Mouse (Mus musculus): ENCODE measurements around the gene Tuba4a. TPM values are rescaled to one million over a fixed set of nuclear protein-coding genes. Genes with fewer than 3 reads are reported as not detected.
A peak's percentile ranks its signal among the peaks of the same experiment; 100 is the strongest.

Tuba4a gene
- polyA plus RNA-seq, 1 experiment, result 132 TPM

- peak; percentile 57 to 82 for DNase-seq (ENCODE audit: low read depth in 1 of 2, low spot score in 2 of 2)
- H3K36me3 ChIP-seq (ENCODE audit: control insufficient read depth, insufficient read depth, low read length), result no peaks in the 10 kb centered on the region
Measured at GRCm38 (mm10) chr1:75253849-75254624, 34.4 kb upstream of the Tuba4a start.

GRCm38 (mm10) chr1:75253029-75253428, 33.4 kb upstream of the Tuba4a start:
- TF ChIP-seq CTCF (IDR thresholded peaks at IDR 0.05; ENCODE audit: extremely low read depth, insufficient read depth, insufficient read length, insufficient replicate concordance) (no peak), POLR2A (IDR thresholded peaks at IDR 0.05; ENCODE audit: low read depth, low read length) (no peak)
- 89% methylated on average over 16 of the region's 16 CpGs for WGBS
- no peaks in the 10 kb centered on the region for H3K27me3 ChIP-seq (ENCODE audit: control insufficient read depth, insufficient read depth, low read length)
- peaks cover 9% of the 10 kb centered on the region; the same call in 1 of the 2 replicates for H3K4me1 ChIP-seq (ENCODE audit: control insufficient read depth, insufficient read depth, insufficient read length)
- H3K4me3 ChIP-seq (ENCODE audit: extremely low read depth, insufficient read depth, insufficient read length), result no peak overlapping the region
- H3K36me3 ChIP-seq (ENCODE audit: control insufficient read depth, insufficient read depth, low read length), result no peaks in the 10 kb centered on the region
- no peak for DNase-seq (ENCODE audit: low read depth in 1 of 2, low spot score in 2 of 2)
- H3K27ac ChIP-seq (ENCODE audit: insufficient read depth, low read length), result no peak overlapping the region

More at GRCm38 (mm10) chr1:75253849-75254624, 34.4 kb upstream of the Tuba4a start:
- no peak overlapping the region for H3K27ac ChIP-seq (ENCODE audit: insufficient read depth, low read length)
- peaks cover 4% of the 10 kb centered on the region; the same call in 1 of the 2 replicates for H3K4me1 ChIP-seq (ENCODE audit: control insufficient read depth, insufficient read depth, insufficient read length)
- no peak for TF ChIP-seq POLR2A (IDR thresholded peaks at IDR 0.05; ENCODE audit: low read depth, low read length)
- peak; percentile 73; the same call in 1 of the 2 replicates for TF ChIP-seq CTCF (IDR thresholded peaks at IDR 0.05; ENCODE audit: extremely low read depth, insufficient read depth, insufficient read length, insufficient replicate concordance)
- H3K4me3 ChIP-seq (ENCODE audit: extremely low read depth, insufficient read depth, insufficient read length), result no peak overlapping the region
- no peaks in the 10 kb centered on the region for H3K27me3 ChIP-seq (ENCODE audit: control insufficient read depth, insufficient read depth, low read length)
- 59% methylated on average over 16 of the region's 16 CpGs for WGBS

- Histone ChIP-seq H3K4me3 (ENCODE audit: extremely low read depth, insufficient read depth, insufficient read length) (no peak overlapping the region), H3K4me1 (ENCODE audit: control insufficient read depth, insufficient read depth, insufficient read length) (peaks cover 9% of the 10 kb centered on the region; the same call in 1 of the 2 replicates), H3K27me3 (ENCODE audit: control insufficient read depth, insufficient read depth, low read length) (no peaks in the 10 kb centered on the region), H3K27ac (ENCODE audit: insufficient read depth, low read length) (no peak overlapping the region), H3K36me3 (ENCODE audit: control insufficient read depth, insufficient read depth, low read length) (no peaks in the 10 kb centered on the region)
- TF ChIP-seq CTCF (IDR thresholded peaks at IDR 0.05; ENCODE audit: extremely low read depth, insufficient read depth, insufficient read length, insufficient replicate concordance) (no peak), POLR2A (IDR thresholded peaks at IDR 0.05; ENCODE audit: low read depth, low read length) (no peak)
- DNase-seq (ENCODE audit: low read depth in 1 of 2, low spot score in 2 of 2), result no peak
- WGBS, result 86% methylated on average over 13 of the region's 13 CpGs
Measured at GRCm38 (mm10) chr1:75252308-75252707, 32.6 kb upstream of the Tuba4a start.

- Histone ChIP-seq H3K27me3 (ENCODE audit: control insufficient read depth, insufficient read depth, low read length) (no peaks in the 10 kb centered on the region), H3K36me3 (ENCODE audit: control insufficient read depth, insufficient read depth, low read length) (no peaks in the 10 kb centered on the region), H3K4me1 (ENCODE audit: control insufficient read depth, insufficient read depth, insufficient read length) (peaks cover 9% of the 10 kb centered on the region; the same call in 1 of the 2 replicates), H3K27ac (ENCODE audit: insufficient read depth, low read length) (peak overlapping the region; percentile 62), H3K4me3 (ENCODE audit: extremely low read depth, insufficient read depth, insufficient read length) (peak overlapping the region; percentile 42; the same call in 1 of the 2 replicates)
- DNase-seq (ENCODE audit: low read depth in 1 of 2, low spot score in 2 of 2), result peak; percentile 69 to 86
- TF ChIP-seq POLR2A (IDR thresholded peaks at IDR 0.05; ENCODE audit: low read depth, low read length) (no peak; the same call in 1 of the 2 replicates), CTCF (IDR thresholded peaks at IDR 0.05; ENCODE audit: extremely low read depth, insufficient read depth, insufficient read length, insufficient replicate concordance) (peak; percentile 97)
- WGBS, result 2% methylated on average over 21 of the region's 22 CpGs
Measured at GRCm38 (mm10) chr1:75251112-75251970, 31.7 kb upstream of the Tuba4a start.

- H3K4me3 ChIP-seq (ENCODE audit: extremely low read depth, insufficient read depth, insufficient read length), result no peak overlapping the region
- H3K36me3 ChIP-seq (ENCODE audit: control insufficient read depth, insufficient read depth, low read length), result no peaks in the 10 kb centered on the region
- H3K27me3 ChIP-seq (ENCODE audit: control insufficient read depth, insufficient read depth, low read length), result no peaks in the 10 kb centered on the region
- H3K4me1 ChIP-seq (ENCODE audit: control insufficient read depth, insufficient read depth, insufficient read length), result peaks cover 9% of the 10 kb centered on the region; the same call in 1 of the 2 replicates
- no peak for TF ChIP-seq CTCF (IDR thresholded peaks at IDR 0.05; ENCODE audit: extremely low read depth, insufficient read depth, insufficient read length, insufficient replicate concordance)
- no peak overlapping the region for H3K27ac ChIP-seq (ENCODE audit: insufficient read depth, low read length)
- WGBS, result 95% methylated on average over 3 of the region's 3 CpGs
- DNase-seq (ENCODE audit: low read depth in 1 of 2, low spot score in 2 of 2), result no peak
Measured at GRCm38 (mm10) chr1:75250498-75250897, 30.8 kb upstream of the Tuba4a start.

GRCm38 (mm10) chr1:75248041-75248772, 28.5 kb upstream of the Tuba4a start:
- Histone ChIP-seq H3K27me3 (ENCODE audit: control insufficient read depth, insufficient read depth, low read length) (no peaks in the 10 kb centered on the region), H3K36me3 (ENCODE audit: control insufficient read depth, insufficient read depth, low read length) (0 out of 2 replicates have a peak, but pooled peaks cover 4% of the 10 kb centered on the region), H3K4me1 (ENCODE audit: control insufficient read depth, insufficient read depth, insufficient read length) (peaks cover 9% of the 10 kb centered on the region; the same call in 1 of the 2 replicates), H3K4me3 (ENCODE audit: extremely low read depth, insufficient read depth, insufficient read length) (no peak overlapping the region), H3K27ac (ENCODE audit: insufficient read depth, low read length) (peak overlapping the region; percentile 40)
- no peak for DNase-seq (ENCODE audit: low read depth in 1 of 2, low spot score in 2 of 2)
- WGBS, result 55% methylated on average over 9 of the region's 9 CpGs
- TF ChIP-seq POLR2A (IDR thresholded peaks at IDR 0.05; ENCODE audit: low read depth, low read length) (no peak), CTCF (IDR thresholded peaks at IDR 0.05; ENCODE audit: extremely low read depth, insufficient read depth, insufficient read length, insufficient replicate concordance) (no peak)
